Mouse (Mus musculus) stomach, embryonic 16.5 days (tissue): ENCODE results near the gene Ankrd11. TPM values are rescaled to one million over a fixed set of nuclear protein-coding genes. Genes with fewer than 3 reads are reported as not detected.

ENCODE experiments used
- ATAC-seq: fragments of 200-750 bp; cut with Nextera tagmentation; 2 replicates; pipeline ENCODE4 v1.8.0; 2017; ENCODE audit warnings: moderate number of reproducible peaks, moderate TSS enrichment; ENCODE audit not compliant: insufficient read depth, low FRiP score
- H3K27ac ChIP-seq: fragments of 300-500 bp; sonication (generic); 2 replicates; pipeline ENCODE4 v1.5.1; 2014; ENCODE audit warnings: low read length
- H3K27me3 ChIP-seq: fragments of 300-500 bp; sonication (generic); 2 replicates; pipeline ENCODE4 v1.6.1; 2014; ENCODE audit warnings: low read length, control low read depth, mixed read lengths; ENCODE audit not compliant: control insufficient read depth, insufficient read depth
- H3K36me3 ChIP-seq: fragments of 300-500 bp; sonication (generic); 2 replicates; pipeline ENCODE4 v1.6.1; 2014; ENCODE audit warnings: low read length; ENCODE audit not compliant: control insufficient read depth, insufficient read depth
- H3K4me1 ChIP-seq: fragments of 300-500 bp; sonication (generic); 2 replicates; pipeline ENCODE4 v1.6.1; 2014; ENCODE audit warnings: low read length, control low read depth, mixed read lengths; ENCODE audit not compliant: control insufficient read depth, insufficient read depth
- H3K4me2 ChIP-seq: fragments of 300-500 bp; sonication (generic); 2 replicates; pipeline ENCODE4 v1.6.1; 2014; ENCODE audit warnings: low read depth, low read length, mixed read lengths
- H3K4me3 ChIP-seq: fragments of 300-500 bp; sonication (generic); replicated peaks from 2 replicates; pipeline ENCODE4 v1.5.1; 2014; ENCODE audit warnings: mild to moderate bottlenecking, low read length
- H3K9ac ChIP-seq: fragments of 300-500 bp; sonication (generic); 2 replicates; pipeline ENCODE4 v1.6.1; 2014; ENCODE audit warnings: low read length
- H3K9me3 ChIP-seq: fragments of 300-500 bp; sonication (generic); replicated peaks from 2 replicates; pipeline ENCODE4 v1.6.1; 2016; ENCODE audit warnings: low read length, control low read depth; ENCODE audit not compliant: control insufficient read depth
- whole genome bisulfite sequencing: fragments of 180-500 bp; shearing (Covaris S2); extraction: QIAGEN DNeasy Blood & Tissue Kit; methylation state at CpG from one replicate; pipeline ENCODE4 v1.1.7; 2014; 5-methylcytosine and 5-hydroxymethylcytosine counted together
- polyA plus RNA-seq: library from polyadenylated mRNA; unstranded; fragments of >200 nt; fragmentation: Nextera tagmentation; extraction: Ambion mirVana; gene quantifications from 2 replicates; pipeline ENCODE4 v1.2.1, GENCODE M21; 2015

The Ankrd11 gene
- polyA plus RNA-seq, 1 experiment from 2014 or later: 24.6 TPM

GRCm38 (mm10) chr8:123042974-123043625 lies 1.0 kb upstream of the Ankrd11 start:
- Histone ChIP-seq H3K27me3 (no peaks in the 10 kb centered on the region), H3K36me3 (no peaks in the 10 kb centered on the region), H3K4me1 (peaks cover 25% of the 10 kb centered on the region), H3K9ac (peak overlapping the region; percentile 82), H3K4me2 (peak overlapping the region; percentile 60), H3K27ac (peak overlapping the region; percentile 98), H3K4me3 (peak overlapping the region; percentile 100), H3K9me3 (no peaks in the 10 kb centered on the region)
- 15% methylated on average over 22 of the region's 22 CpGs for WGBS
- no peak for ATAC-seq

GRCm38 (mm10) chr8:123041774-123042105 lies 337 bp downstream of the Ankrd11 start:
- Histone ChIP-seq H3K4me3 (peak overlapping the region; percentile 100), H3K27me3 (no peaks in the 10 kb centered on the region)
- no peak for ATAC-seq

GRCm38 (mm10) chr8:123041008-123041773 lies 886 bp downstream of the Ankrd11 start:
- Histone ChIP-seq H3K4me1 (peaks cover 38% of the 10 kb centered on the region), H3K9ac (peak overlapping the region; percentile 100), H3K9me3 (no peaks in the 10 kb centered on the region), H3K27me3 (no peaks in the 10 kb centered on the region), H3K36me3 (no peaks in the 10 kb centered on the region), H3K4me2 (peak overlapping the region; percentile 88), H3K27ac (peak overlapping the region; percentile 94), H3K4me3 (peak overlapping the region; percentile 100)
- no peak for ATAC-seq
- WGBS: under 1% methylated on average over 65 of the region's 71 CpGs

More at GRCm38 (mm10) chr8:123041774-123042105, 337 bp downstream of the Ankrd11 start:
- H3K4me1 ChIP-seq: peaks cover 34% of the 10 kb centered on the region
- H3K9me3 ChIP-seq: no peaks in the 10 kb centered on the region
- H3K9ac ChIP-seq: peak overlapping the region; percentile 100
- no peaks in the 10 kb centered on the region for H3K36me3 ChIP-seq
- peak overlapping the region; percentile 88; the same call in 1 of the 2 replicates for H3K4me2 ChIP-seq
- peak overlapping the region; percentile 94 for H3K27ac ChIP-seq
- WGBS: under 1% methylated on average over 43 of the region's 60 CpGs

- H3K27ac ChIP-seq: peak overlapping the region; percentile 94
- no peaks in the 10 kb centered on the region for H3K27me3 ChIP-seq
- peak overlapping the region; percentile 100 for H3K4me3 ChIP-seq
- H3K4me1 ChIP-seq: peaks cover 45% of the 10 kb centered on the region
- H3K36me3 ChIP-seq: no peaks in the 10 kb centered on the region
- H3K9ac ChIP-seq: peak overlapping the region; percentile 100
- no peaks in the 10 kb centered on the region for H3K9me3 ChIP-seq
- peak overlapping the region; percentile 88 for H3K4me2 ChIP-seq
- no peak for ATAC-seq
- 13% methylated on average over 4 of the region's 4 CpGs for WGBS
Observed at GRCm38 (mm10) chr8:123040110-123040650, 1.9 kb downstream of the Ankrd11 start.

GRCm38 (mm10) chr8:123039376-123040109 lies 2.5 kb downstream of the Ankrd11 start:
- peaks cover 51% of the 10 kb centered on the region for H3K4me1 ChIP-seq
- H3K9ac ChIP-seq: peak overlapping the region; percentile 12; the same call in 1 of the 2 replicates
- no peak for ATAC-seq
- H3K36me3 ChIP-seq: no peaks in the 10 kb centered on the region
- H3K9me3 ChIP-seq: no peaks in the 10 kb centered on the region
- WGBS: 72% methylated on average over 11 of the region's 11 CpGs
- H3K27me3 ChIP-seq: no peaks in the 10 kb centered on the region
- H3K27ac ChIP-seq: no peak overlapping the region
- peak overlapping the region; percentile 88 for H3K4me2 ChIP-seq
- peak overlapping the region; percentile 18; the same call in 1 of the 2 replicates for H3K4me3 ChIP-seq

GRCm38 (mm10) chr8:123038351-123038750 lies 3.7 kb downstream of the Ankrd11 start:
- no peak overlapping the region for H3K4me2 ChIP-seq
- no peak for ATAC-seq
- peaks cover 47% of the 10 kb centered on the region for H3K4me1 ChIP-seq

GRCm38 (mm10) chr8:123037487-123037886 lies 4.6 kb downstream of the Ankrd11 start:
- peaks cover 46% of the 10 kb centered on the region for H3K4me1 ChIP-seq
- ATAC-seq: no peak
- H3K9me3 ChIP-seq: no peaks in the 10 kb centered on the region
- H3K4me3 ChIP-seq: no peak overlapping the region
- H3K27ac ChIP-seq: 0 out of 2 replicates have a peak overlapping the region, but pooled peaks have one; percentile 3
- H3K4me2 ChIP-seq: no peak overlapping the region
- 68% methylated on average over 11 of the region's 11 CpGs for WGBS
- no peaks in the 10 kb centered on the region for H3K36me3 ChIP-seq
- H3K9ac ChIP-seq: no peak overlapping the region
- no peaks in the 10 kb centered on the region for H3K27me3 ChIP-seq

More at GRCm38 (mm10) chr8:123038351-123038750, 3.7 kb downstream of the Ankrd11 start:
- Histone ChIP-seq H3K4me3 (no peak overlapping the region), H3K36me3 (no peaks in the 10 kb centered on the region), H3K9me3 (no peaks in the 10 kb centered on the region), H3K27me3 (no peaks in the 10 kb centered on the region), H3K9ac (no peak overlapping the region), H3K27ac (no peak overlapping the region)
- 48% methylated on average over 2 of the region's 2 CpGs for WGBS

- no peak overlapping the region for H3K4me3 ChIP-seq
- H3K27ac ChIP-seq: peak overlapping the region; percentile 55; the same call in 1 of the 2 replicates
- no peaks in the 10 kb centered on the region for H3K27me3 ChIP-seq
- no peaks in the 10 kb centered on the region for H3K36me3 ChIP-seq
- H3K9me3 ChIP-seq: no peaks in the 10 kb centered on the region
- H3K9ac ChIP-seq: 0 out of 2 replicates have a peak overlapping the region, but pooled peaks have one; percentile 31
- H3K4me1 ChIP-seq: peaks cover 49% of the 10 kb centered on the region
- 21% methylated on average over 3 of the region's 3 CpGs for WGBS
- H3K4me2 ChIP-seq: no peak overlapping the region
- ATAC-seq: peak; percentile 44; the same call in 1 of the 2 replicates
Observed at GRCm38 (mm10) chr8:123036956-123037355, 5.1 kb downstream of the Ankrd11 start.
